Mouse (Mus musculus): ENCODE results near the gene Acsm2.

DNA sequence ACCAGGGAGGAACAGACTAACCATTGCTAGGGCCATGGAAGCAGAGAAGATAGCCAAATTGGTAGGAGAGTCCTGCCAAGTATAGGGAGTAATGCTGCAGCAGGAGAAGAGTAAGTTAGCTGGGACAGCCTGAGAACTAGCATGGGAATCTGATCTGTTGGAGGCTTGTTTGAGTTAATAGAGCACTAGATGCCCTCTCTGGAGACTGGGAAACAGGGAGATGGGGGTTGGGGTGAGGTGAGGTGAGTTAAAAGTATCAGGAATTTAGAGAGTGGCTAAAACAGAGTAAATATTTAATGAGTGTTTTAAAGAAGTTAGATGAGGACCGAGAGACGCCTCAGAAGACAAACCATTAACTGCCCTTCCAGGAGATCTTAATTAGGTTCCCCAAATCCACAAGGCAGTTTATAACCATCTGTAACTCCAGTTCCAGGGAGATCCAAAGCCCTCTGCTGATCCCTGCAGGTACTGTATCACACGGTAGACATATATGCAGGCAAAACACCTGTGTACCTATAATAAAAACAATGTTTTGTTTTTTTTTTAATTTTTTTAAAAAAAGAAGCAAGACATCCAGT lies 40.5 kb downstream of the Acsm2 start:
- TF ChIP-seq POLR2A (IDR thresholded peaks at IDR 0.05; ENCODE audit: insufficient read depth, low read depth, low read length) (no peak), CTCF (IDR thresholded peaks at IDR 0.05; ENCODE audit: insufficient read depth, low read depth, low read length) (no peak)

All from olfactory bulb, adult 2 months (tissue).